Mouse (Mus musculus) urinary bladder, postnatal 14 days (tissue): ENCODE results near the gene Gm49369.

Experiments
- DNase-seq: peaks from one replicate; pipeline ENCODE4 v3.0.0; 2021; ENCODE audit warnings: low spot score

Gene Gm49369

GRCm38 (mm10) chr7:142394261-142395190, 12.1 kb upstream of the Gm49369 start:
- DNase-seq, result no peak

DNA sequence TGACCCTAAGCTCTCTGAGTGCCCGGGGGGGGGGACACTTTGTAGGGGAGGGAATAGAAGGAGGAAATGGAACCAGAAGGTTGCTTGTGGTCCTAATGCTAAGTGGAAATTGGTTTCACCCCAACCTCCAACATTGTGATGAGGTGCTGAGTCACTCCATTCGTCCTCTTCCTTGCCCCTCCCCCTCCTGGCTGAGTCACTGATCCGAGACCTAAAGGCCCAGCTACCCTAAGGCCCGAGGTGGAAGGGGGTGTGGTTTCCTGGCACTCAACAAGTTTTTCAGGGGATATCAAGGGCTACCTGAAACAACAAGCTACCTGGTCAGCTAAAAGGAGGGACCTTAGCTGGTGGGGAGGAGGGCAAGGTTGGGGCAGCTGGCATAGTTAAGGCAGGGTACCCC, 10.7 kb upstream of the Gm49369 start:
- peak; percentile 87 for DNase-seq

GRCm38 (mm10) chr7:142391609-142392008, 9.1 kb upstream of the Gm49369 start:
- DNase-seq, result no peak

- no peak for DNase-seq
These were observed 8.6 kb upstream of the Gm49369 start for GRCm38 (mm10) chr7:142391108-142391507.

DNA sequence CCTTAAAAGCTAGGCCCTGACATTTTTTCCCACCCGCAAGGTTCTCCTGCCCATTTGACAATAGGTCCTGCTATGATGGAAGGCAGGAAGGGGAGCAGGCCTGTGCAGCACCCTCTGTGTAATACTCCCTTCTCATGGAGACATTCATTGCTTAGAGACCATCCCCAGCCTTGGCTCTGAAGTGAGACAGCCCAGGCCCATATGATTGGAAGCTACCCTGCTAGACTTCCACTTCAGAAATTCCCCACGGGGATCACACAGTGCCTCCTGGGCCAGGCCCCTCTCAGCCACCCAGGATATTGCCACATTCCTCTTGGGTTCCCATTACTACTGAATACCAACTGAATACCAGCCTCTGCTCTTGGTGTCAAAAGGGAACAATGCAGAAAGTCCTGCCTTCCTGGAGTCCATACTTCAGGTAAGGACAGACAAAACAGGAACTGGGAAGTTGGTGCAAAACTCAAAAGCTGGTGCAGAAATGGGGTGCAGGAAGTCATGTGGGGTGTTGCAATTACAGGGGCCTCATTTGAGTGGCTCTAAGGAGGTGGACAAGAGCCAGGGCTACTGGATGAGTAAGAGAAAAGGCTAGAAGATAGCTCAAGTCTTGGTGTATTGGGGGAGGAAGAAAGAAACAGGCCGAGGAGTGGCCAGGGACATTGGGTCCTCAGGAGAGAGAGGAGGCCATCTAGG, 7.6 kb upstream of the Gm49369 start:
- no peak for DNase-seq

GRCm38 (mm10) chr7:142388740-142389139, 6.3 kb upstream of the Gm49369 start:
- DNase-seq, result no peak

DNA sequence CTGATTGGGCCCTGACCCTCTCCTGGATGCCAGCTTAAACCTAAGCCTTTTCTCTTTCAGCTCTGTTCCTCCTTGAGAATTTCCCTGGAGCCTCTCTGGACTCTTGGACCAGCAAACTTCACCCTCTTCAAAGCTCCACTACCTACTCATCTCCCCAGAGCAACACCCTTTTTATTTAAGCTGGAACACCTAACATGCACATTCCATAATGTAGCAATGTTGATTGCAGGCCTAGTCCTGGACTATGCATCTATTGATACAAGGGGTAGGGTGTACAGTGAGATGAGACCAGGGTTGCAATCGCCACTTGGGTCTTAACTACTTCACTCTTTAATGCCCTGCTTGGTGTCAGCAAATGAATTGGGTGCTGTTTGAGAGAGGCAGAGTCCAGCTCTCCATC, 5.7 kb upstream of the Gm49369 start:
- DNase-seq, result no peak

DNA sequence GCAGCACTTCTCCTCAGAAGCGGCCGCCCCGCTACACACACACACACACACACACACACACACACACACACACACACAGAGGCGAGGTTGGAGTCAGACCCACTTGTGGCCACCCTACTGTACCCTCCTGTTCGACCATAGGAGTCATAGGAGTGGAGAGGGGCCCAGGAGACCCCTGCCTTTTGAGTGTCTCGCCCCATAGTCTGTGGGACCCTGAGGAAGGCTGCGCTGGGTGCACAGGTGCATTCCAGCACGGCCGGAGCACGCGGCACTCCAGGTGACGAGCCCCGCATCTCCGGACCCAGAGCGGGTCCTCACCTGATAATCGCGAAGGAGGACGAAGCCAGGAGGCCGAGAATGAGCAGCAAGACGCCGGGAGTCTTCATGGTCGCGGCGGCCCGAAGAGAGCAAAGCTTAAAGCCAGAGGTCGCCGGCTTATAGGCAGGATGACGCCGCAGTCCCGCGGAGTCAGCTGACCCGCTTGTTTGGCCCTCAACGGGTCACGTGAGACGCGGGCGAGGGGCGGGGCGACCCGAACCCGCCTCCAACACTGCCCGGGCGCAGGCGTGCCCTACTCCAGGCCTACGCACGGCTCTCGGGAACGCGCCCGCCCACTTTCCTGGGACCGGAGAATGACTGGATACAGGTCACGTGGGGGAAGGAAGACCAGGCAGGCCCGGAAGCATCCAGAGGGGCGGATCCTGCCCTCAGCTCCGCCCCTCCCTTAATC, 5.1 kb upstream of the Gm49369 start, which contains the start of gene Ctsd:
Ctsd (minus strand) TSS at position 620 of the 730 bp plus-strand sequence.
- peak; percentile 99 for DNase-seq

GRCm38 (mm10) chr7:142386621-142387201, 4.2 kb upstream of the Gm49369 start:
- no peak for DNase-seq

GRCm38 (mm10) chr7:142385742-142386403, 3.4 kb upstream of the Gm49369 start:
- DNase-seq, result no peak

DNA sequence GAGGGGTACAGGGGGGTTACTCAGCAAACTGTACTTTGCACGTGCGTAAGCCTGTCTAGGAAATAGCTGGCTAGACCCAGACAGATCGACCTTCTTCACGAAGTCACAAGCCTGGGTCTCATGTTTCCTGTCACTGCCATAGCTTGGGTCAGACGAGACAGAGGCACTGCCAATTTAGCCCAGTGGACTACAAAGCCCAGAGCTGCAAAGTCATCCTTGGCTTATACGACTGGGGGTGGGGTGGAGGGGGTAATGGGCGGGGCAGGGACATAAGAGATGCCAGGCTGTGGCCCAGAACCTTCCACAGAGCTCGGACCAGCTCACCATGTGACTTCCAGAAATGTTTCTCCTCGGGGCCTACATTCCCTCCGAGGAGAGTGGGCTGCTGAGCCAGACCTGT, 1.8 kb upstream of the Gm49369 start:
- no peak for DNase-seq

- no peak for DNase-seq
These were observed 1.3 kb downstream of the Gm49369 start for GRCm38 (mm10) chr7:142381175-142381574.

DNA sequence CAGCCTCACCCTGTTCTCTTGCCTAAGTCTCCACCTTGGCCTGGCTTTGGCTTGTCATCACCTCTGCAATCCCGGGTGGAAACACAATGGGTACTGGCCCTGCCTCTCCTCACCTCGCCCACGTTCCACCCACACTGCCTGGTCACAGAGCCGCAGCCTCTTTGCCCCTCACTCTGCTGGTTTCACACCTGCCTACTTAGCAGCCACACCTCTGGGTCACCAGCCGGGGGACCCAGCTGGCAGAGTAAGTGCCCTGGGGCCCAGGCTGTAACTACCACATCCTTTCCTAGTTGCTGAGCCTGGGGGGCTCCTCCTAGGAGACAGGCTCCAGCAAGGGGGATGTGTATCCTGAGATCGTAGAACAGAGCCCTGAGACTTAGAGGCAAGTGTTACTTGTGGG, 3.3 kb downstream of the Gm49369 start:
- DNase-seq, result no peak

DNA sequence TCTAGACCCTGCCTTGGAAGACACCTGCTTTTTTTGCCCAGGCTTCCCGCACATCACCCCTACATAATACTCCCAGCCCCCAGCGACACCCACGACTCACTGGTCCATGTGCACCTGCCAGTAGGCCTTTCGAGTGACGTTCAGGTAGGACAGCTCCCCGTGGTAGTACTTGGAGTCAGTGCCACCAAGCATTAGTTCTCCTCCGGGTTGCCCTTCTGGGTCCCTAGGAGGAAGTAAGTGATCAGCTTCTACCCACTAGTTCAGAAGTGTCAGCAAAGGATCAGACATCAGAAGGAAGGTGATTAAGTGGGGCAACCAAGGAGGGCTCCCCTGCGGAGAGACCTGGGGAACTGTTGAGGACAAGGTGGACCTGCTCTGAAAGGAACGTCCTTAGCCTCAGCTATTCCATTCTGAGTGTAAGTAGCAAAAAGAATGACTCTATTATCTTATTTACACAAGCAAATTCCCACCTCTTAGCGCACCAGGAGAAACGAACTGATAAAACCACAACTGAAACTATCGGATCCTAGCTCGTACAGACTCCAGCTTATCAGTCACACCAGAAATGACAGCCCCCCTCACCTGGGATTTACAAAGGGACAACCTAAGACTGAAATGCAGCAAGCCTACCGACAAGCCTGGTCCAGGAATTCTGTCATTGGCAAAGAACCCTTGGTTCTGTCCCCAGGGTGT, 5.1 kb downstream of the Gm49369 start:
- no peak for DNase-seq

DNA sequence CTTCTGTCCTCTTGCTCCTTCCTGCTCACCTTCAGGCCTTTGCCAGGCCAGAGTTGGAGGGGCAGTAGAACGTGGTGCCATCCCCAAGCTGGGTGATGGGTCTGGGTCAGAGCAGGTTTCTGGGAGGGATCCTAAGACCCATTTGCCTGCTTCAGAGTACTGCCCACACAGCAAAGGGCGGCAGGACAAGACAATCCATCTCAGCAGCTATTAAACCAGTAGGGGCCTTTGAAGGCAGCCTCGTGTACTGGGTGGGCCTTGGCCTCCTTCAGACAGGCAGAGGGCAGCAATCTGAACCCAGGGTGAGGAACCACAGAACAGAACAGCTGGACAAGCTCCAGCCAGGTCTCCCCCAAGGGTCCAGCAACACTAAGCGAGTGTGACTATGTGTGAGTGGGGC, 6.4 kb downstream of the Gm49369 start:
- no peak for DNase-seq

DNA sequence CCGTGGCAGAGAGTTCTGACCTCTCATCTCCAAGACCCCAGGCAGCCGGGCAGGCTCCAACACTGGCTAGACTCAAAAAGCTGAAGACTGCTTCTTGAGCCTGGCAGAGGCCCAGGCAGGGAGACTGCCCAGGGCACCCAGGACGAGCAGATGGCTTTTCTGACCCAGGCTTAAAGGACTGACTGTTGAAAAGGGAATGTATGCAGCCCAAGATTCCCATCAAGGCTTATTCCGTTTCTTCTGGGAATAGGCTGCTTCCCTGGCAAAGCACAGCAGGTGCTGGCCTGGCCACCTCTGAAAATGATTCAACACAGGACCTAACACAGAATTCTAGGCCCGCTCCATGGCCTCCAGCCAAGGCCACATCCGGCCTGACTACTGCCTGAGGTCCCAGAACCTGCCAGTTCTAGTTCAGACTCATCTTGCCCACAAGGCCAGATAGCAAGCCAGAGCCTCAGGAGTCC, 7.2 kb downstream of the Gm49369 start:
- DNase-seq, result peak; percentile 69

DNA sequence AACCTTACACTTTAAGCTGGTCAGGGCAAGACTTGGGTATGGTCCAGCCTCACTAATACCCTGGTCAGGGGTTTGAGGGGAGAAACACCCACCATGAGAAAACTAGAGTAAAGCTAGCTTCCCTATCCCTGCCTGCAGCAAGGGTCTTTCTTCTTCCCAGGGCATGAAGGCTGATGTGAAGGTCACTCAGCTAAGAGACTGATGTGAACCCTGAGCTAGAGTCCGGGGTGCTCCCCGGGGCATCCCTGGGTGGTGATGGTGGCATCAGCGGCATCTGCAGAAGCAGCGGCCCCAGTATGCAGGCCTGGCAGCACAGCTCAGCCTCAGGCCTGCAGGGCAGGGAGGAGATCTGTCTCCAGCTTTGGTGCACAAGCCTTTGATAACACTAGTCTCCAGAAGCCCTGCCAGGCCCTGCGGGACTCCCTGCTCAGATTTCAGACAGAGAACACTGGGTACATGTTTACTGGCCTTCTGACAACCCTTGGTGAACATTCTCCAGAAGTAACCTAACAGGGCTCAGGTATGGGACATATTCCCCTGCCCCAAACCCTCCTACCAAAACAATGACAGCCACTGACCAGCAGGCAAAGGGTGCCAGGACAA, 8.0 kb downstream of the Gm49369 start:
- no peak for DNase-seq

DNA sequence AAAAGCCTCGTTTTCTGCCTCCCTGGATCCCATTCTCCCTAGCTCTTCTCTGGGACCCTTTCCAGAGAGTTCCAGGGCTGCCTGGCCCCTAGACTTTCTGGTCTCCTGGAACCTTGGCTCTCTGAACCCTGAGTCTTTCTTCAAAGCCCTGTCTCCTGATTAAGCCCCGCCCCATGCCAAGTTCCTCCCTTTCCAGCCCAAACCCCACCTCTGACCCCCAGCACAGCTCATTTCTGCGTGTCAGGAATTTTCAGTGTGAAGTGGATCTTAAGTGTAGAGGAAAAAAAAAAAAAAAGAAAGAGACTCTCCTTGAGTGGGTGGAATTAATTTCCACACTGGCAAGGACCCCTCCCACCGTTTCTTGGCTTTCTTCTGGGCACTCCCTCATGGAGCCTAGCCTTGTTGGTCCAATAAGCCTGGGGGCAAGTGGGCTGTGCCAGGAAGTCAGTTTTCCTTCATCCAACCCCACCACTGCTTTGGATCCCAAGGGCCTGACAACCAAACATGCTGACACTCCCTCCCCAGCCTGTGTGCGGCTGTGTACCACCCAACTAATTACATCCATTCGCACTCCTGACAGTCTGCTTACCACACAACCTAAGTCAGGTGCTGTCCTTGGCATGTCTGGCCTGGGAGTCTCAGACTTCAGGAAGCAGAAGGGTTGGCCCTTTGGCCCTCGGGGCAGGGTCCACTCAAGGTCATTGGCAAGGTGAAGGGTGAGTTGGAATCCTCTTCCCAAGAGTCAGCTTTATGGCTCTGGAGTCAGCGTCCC, 8.6 kb downstream of the Gm49369 start, which contains the start of gene Ifitm10:
Ifitm10 (minus strand) TSS at position 113 of the 772 bp plus-strand sequence.
- no peak for DNase-seq

- DNase-seq, result no peak
These were observed 9.4 kb downstream of the Gm49369 start for GRCm38 (mm10) chr7:142373039-142373438.
